Mouse (Mus musculus) gonadal fat pad, adult 2 months (tissue): ENCODE data around the gene Gcsh. TPM values are rescaled to one million over a fixed set of nuclear protein-coding genes. Genes with fewer than 3 reads are reported as not detected.

ENCODE experiments used
- polyA plus RNA-seq: library from polyadenylated mRNA; depleted of rRNA; stranded (reverse); fragments of >200 nt; gene quantifications from 2 replicates; pipeline ENCODE4 v1.2.3, GENCODE M21; 2012; rRNA removed

Gene Gcsh
- polyA plus RNA-seq, 1 experiment: 88.8 TPM

Other genes starting within 250 kb of the Gcsh start
- 6.5 and 7.6 TPM in 2 replicates for gene Cmc2, start 72.1 kb downstream of the Gcsh start, polyA plus RNA-seq
- 1.8 and 2.3 TPM in 2 replicates for gene Cenpn, start 71.8 kb downstream of the Gcsh start, polyA plus RNA-seq
- 13.3 and 16.9 TPM in 2 replicates for gene Atmin, start 50.1 kb downstream of the Gcsh start, polyA plus RNA-seq
- gene 1700030J22Rik, start 14.6 kb downstream of the Gcsh start, polyA plus RNA-seq: 2.0 and 2.2 TPM in 2 replicates
- 0.04 and 0.15 TPM in 2 replicates for gene Pkd1l2, start 88.9 kb upstream of the Gcsh start, polyA plus RNA-seq
- gene Bco1, start 102.3 kb upstream of the Gcsh start, polyA plus RNA-seq: 0.25 and 0.32 TPM in 2 replicates
- gene Gan, start 164.6 kb upstream of the Gcsh start, polyA plus RNA-seq: 3.2 and 3.5 TPM in 2 replicates